Mouse (Mus musculus) megakaryocyte-erythroid progenitor cell, adult 5-6 weeks (primary cell): Measurements from ENCODE around the gene Atg3. TPM values are rescaled to one million over a fixed set of nuclear protein-coding genes. Genes with fewer than 3 reads are reported as not detected.

ENCODE experiments used
- ATAC-seq: replicated peaks from 2 replicates; pipeline ENCODE4 v1.8.0; 2016; ENCODE audit warnings: mild to moderate bottlenecking, inconsistent platforms; ENCODE audit not compliant: severe bottlenecking, poor library complexity, low FRiP score, low TSS enrichment
- total RNA-seq, 2 experiments: library from RNA; stranded (forward) in 1 of 2; stranded (reverse) in 1 of 2; fragments of 200-1000, 215-1000 nt in 1 of 2; fragments of >200 nt in 1 of 2; fragmentation: Nextera tagmentation in 1 of 2; gene quantifications; 2 replicates each; pipeline ENCODE4 v1.2.3; 2014 to 2017

Atg3 gene
- total RNA-seq (2014; fragmentation: Nextera tagmentation) (37.2 and 41.6 TPM in 2 replicates), total RNA-seq (2017) (33.6 and 39.9 TPM in 2 replicates)

GRCm38 (mm10) chr16:45158522-45159388 is at the start of gene Atg3, which contains the start of gene Slc35a5:
Gene Atg3, plus strand, starts transcription at chr16:45158785.
Gene Slc35a5, minus strand, starts transcription at chr16:45158706.
- peak; percentile 89 for ATAC-seq

GRCm38 (mm10) chr16:45110498-45110897 is 48.1 kb upstream of the Atg3 start:
- ATAC-seq: no peak

GRCm38 (mm10) chr16:45117200-45117599 is 41.4 kb upstream of the Atg3 start:
- ATAC-seq: no peak; the same call in 1 of the 2 replicates

- ATAC-seq: no peak
Observed at GRCm38 (mm10) chr16:45118760-45119159, 39.8 kb upstream of the Atg3 start.

- no peak for ATAC-seq
Observed at GRCm38 (mm10) chr16:45120844-45121425, 37.6 kb upstream of the Atg3 start.

GRCm38 (mm10) chr16:45122571-45122970 is 36.0 kb upstream of the Atg3 start:
- no peak for ATAC-seq

- ATAC-seq: no peak
Observed at GRCm38 (mm10) chr16:45124230-45125203, 34.1 kb upstream of the Atg3 start.

GRCm38 (mm10) chr16:45127936-45128710 is 30.5 kb upstream of the Atg3 start:
- no peak for ATAC-seq

GRCm38 (mm10) chr16:45141711-45142110 is 16.9 kb upstream of the Atg3 start:
- no peak for ATAC-seq

- no peak for ATAC-seq
Observed at GRCm38 (mm10) chr16:45142565-45142964, 16.0 kb upstream of the Atg3 start.

- ATAC-seq: no peak
Observed at GRCm38 (mm10) chr16:45145119-45145518, 13.5 kb upstream of the Atg3 start.

GRCm38 (mm10) chr16:45148488-45149082 is 10.0 kb upstream of the Atg3 start:
- no peak for ATAC-seq

- no peak for ATAC-seq
Observed at GRCm38 (mm10) chr16:45154741-45155250, 3.8 kb upstream of the Atg3 start.

GRCm38 (mm10) chr16:45158136-45158521 is 456 bp upstream of the Atg3 start:
- ATAC-seq: peak; percentile 74

- no peak for ATAC-seq
Observed at GRCm38 (mm10) chr16:45159389-45159716, 768 bp downstream of the Atg3 start.

GRCm38 (mm10) chr16:45178552-45178951 is 20.0 kb downstream of the Atg3 start:
- no peak for ATAC-seq

GRCm38 (mm10) chr16:45181824-45182223 is 23.2 kb downstream of the Atg3 start:
- ATAC-seq: no peak

GRCm38 (mm10) chr16:45192613-45193012 is 34.0 kb downstream of the Atg3 start:
- ATAC-seq: peak; percentile 90
